In genomic region chr8:90635766-90636492, GRCm38 (mm10) we compare ENCODE assay signal across 10 mouse cellular contexts.
DNase-seq lines count a peak whose midpoint lies in the region; ATAC-seq and TF ChIP-seq lines count a peak whose summit lies in the region.
"Had no signal": no experiment of that assay in that cellular context is flagged by ENCODE, and none has a peak within 500 bp of the region (broad histone marks: within the 10 kb centered on the region; RNA-seq: fewer than 3 reads in every experiment).

No protein-coding gene starts in this region.

- no peak for TF ChIP-seq POLR2A in thymus, adult 2 months (IDR thresholded peaks at IDR 0.05; ENCODE audit: control insufficient read depth, extremely low read depth, insufficient read depth, low read length, poor library complexity)

- H3K9ac ChIP-seq in forebrain, embryonic 11.5 days (ENCODE audit: low read length), result no peak overlapping the region
- H3K9ac ChIP-seq in neural tube, embryonic 15.5 days (replicated peaks), result no peak overlapping the region
- H3K9ac ChIP-seq in lung, embryonic 16.5 days (ENCODE audit: low read length), result no peak overlapping the region
- H3K9ac ChIP-seq: limb, embryonic 15.5 days had no signal

- H3K4me2 ChIP-seq in forebrain, embryonic 11.5 days (ENCODE audit: low read depth, low read length, severe bottlenecking), result no peak overlapping the region
- H3K4me2 ChIP-seq in neural tube, embryonic 15.5 days, result no peak overlapping the region
- H3K4me2 ChIP-seq in lung, embryonic 16.5 days (ENCODE audit: low read depth, low read length), result no peak overlapping the region
- H3K4me2 ChIP-seq: limb, embryonic 15.5 days had no signal

- H3K4me1 ChIP-seq in forebrain, embryonic 11.5 days (replicated peaks; ENCODE audit: control insufficient read depth, insufficient read depth, low read length), result no peaks in the 10 kb centered on the region; the same call in 1 of the 2 replicates
- H3K4me1 ChIP-seq in forebrain, embryonic 10.5 days, result peaks cover 13% of the 10 kb centered on the region
- 0 out of 2 replicates have a peak, but pooled peaks cover 4% of the 10 kb centered on the region for H3K4me1 ChIP-seq in neural tube, embryonic 15.5 days
- no peaks in the 10 kb centered on the region for H3K4me1 ChIP-seq in lung, embryonic 16.5 days (replicated peaks; ENCODE audit: control insufficient read depth, insufficient read depth, low read length)
- no peaks in the 10 kb centered on the region for H3K4me1 ChIP-seq in thymus, adult 2 months (replicated peaks; ENCODE audit: control insufficient read depth, insufficient read depth, low read length)
- H3K4me1 ChIP-seq: limb, embryonic 15.5 days had no signal

- H3K36me3 ChIP-seq in forebrain, embryonic 11.5 days (ENCODE audit: control insufficient read depth, insufficient read depth, low read length), result no peaks in the 10 kb centered on the region
- no peaks in the 10 kb centered on the region for H3K36me3 ChIP-seq in forebrain, embryonic 10.5 days (replicated peaks)
- no peaks in the 10 kb centered on the region for H3K36me3 ChIP-seq in neural tube, embryonic 15.5 days
- no peaks in the 10 kb centered on the region for H3K36me3 ChIP-seq in lung, embryonic 16.5 days (ENCODE audit: control insufficient read depth, insufficient read depth, low read length)
- H3K36me3 ChIP-seq in thymus, adult 2 months (ENCODE audit: control insufficient read depth, insufficient read depth, low read length), result no peaks in the 10 kb centered on the region
- H3K36me3 ChIP-seq: limb, embryonic 15.5 days had no signal

- H3K4me3 ChIP-seq in forebrain, embryonic 11.5 days (ENCODE audit: low read depth, low read length), result no peak overlapping the region
- no peak overlapping the region for H3K4me3 ChIP-seq in forebrain, embryonic 10.5 days
- H3K4me3 ChIP-seq in neural tube, embryonic 15.5 days (replicated peaks), result no peak overlapping the region
- no peak overlapping the region for H3K4me3 ChIP-seq in lung, embryonic 16.5 days (ENCODE audit: low read length)
- no peak overlapping the region for H3K4me3 ChIP-seq in thymus, adult 2 months (ENCODE audit: control insufficient read depth, insufficient read depth, low read length)
- H3K4me3 ChIP-seq: limb, embryonic 15.5 days; myocyte had no signal

- H3K9me3 ChIP-seq in forebrain, embryonic 11.5 days (ENCODE audit: control insufficient read depth, low read length), result no peaks in the 10 kb centered on the region
- H3K9me3 ChIP-seq in forebrain, embryonic 10.5 days, result no peaks in the 10 kb centered on the region
- no peaks in the 10 kb centered on the region for H3K9me3 ChIP-seq in neural tube, embryonic 15.5 days (replicated peaks)
- H3K9me3 ChIP-seq in lung, embryonic 16.5 days (ENCODE audit: control insufficient read depth, low read length), result no peaks in the 10 kb centered on the region
- H3K9me3 ChIP-seq: limb, embryonic 15.5 days had no signal

- peak; percentile 67 for DNase-seq in forebrain, embryonic 11.5 days (ENCODE audit: low spot score)
- no peak for DNase-seq in forebrain, embryonic 10.5 days (ENCODE audit: extremely low spot score, low spot score)
- peak; percentile 40 for DNase-seq in neural tube, embryonic 10.5 days (ENCODE audit: extremely low spot score, low spot score)
- DNase-seq in yolk sac, embryonic 10.5 days (ENCODE audit: low spot score), result peak; percentile 3
- DNase-seq in spleen, adult 18-20 months, result no peak
- DNase-seq in thymus, adult 2 months, result no peak

- 59% methylated on average over 7 of the region's 7 CpGs for WGBS in forebrain, embryonic 11.5 days
- WGBS in forebrain, embryonic 10.5 days, result 80% methylated on average over 7 of the region's 7 CpGs
- WGBS in neural tube, embryonic 15.5 days, result 24% methylated on average over 7 of the region's 7 CpGs
- WGBS in lung, embryonic 16.5 days, result 39% methylated on average over 7 of the region's 7 CpGs
- WGBS in thymus, adult 2 months, result 87% methylated on average over 7 of the region's 7 CpGs

- H3K27me3 ChIP-seq in forebrain, embryonic 11.5 days (ENCODE audit: control insufficient read depth, insufficient read depth, low read length), result no peaks in the 10 kb centered on the region
- no peaks in the 10 kb centered on the region for H3K27me3 ChIP-seq in forebrain, embryonic 10.5 days (ENCODE audit: poor library complexity, severe bottlenecking)
- H3K27me3 ChIP-seq in neural tube, embryonic 15.5 days (replicated peaks), result no peaks in the 10 kb centered on the region
- H3K27me3 ChIP-seq in lung, embryonic 16.5 days (ENCODE audit: control insufficient read depth, insufficient read depth, low read depth, low read length), result no peaks in the 10 kb centered on the region
- no peaks in the 10 kb centered on the region for H3K27me3 ChIP-seq in thymus, adult 2 months (ENCODE audit: control insufficient read depth, insufficient read depth, low read length)
- H3K27me3 ChIP-seq: limb, embryonic 15.5 days had no signal

- TF ChIP-seq CTCF in thymus, adult 2 months (IDR thresholded peaks at IDR 0.05; ENCODE audit: borderline replicate concordance, control insufficient read depth, extremely low read depth, insufficient read depth, low read length, poor library complexity), result no peak

- peak; percentile 79 for ATAC-seq in forebrain, embryonic 11.5 days (replicated peaks; ENCODE audit: low FRiP score)
- ATAC-seq in neural tube, embryonic 15.5 days (ENCODE audit: low FRiP score), result no peak
- peak; percentile 97 for ATAC-seq in lung, embryonic 16.5 days (ENCODE audit: low read depth)

- H3K27ac ChIP-seq in forebrain, embryonic 11.5 days (ENCODE audit: low read depth, low read length), result no peak overlapping the region; the same call in 1 of the 2 replicates
- no peak overlapping the region for H3K27ac ChIP-seq in forebrain, embryonic 10.5 days
- H3K27ac ChIP-seq in neural tube, embryonic 15.5 days (replicated peaks), result no peak overlapping the region
- H3K27ac ChIP-seq in lung, embryonic 16.5 days (ENCODE audit: low read length), result no peak overlapping the region
- H3K27ac ChIP-seq in thymus, adult 2 months (ENCODE audit: control insufficient read depth, insufficient read depth, low read length), result no peak overlapping the region
- H3K27ac ChIP-seq: limb, embryonic 15.5 days had no signal

Comparison
In these comparisons a context has a peak if more than half of its experiments do, and no peak if none do; other contexts are left out.
1. DNase-seq: peak in forebrain, embryonic 11.5 days (single experiment), neural tube, embryonic 10.5 days (single experiment) and yolk sac, embryonic 10.5 days (single experiment); none in forebrain, embryonic 10.5 days (single experiment), spleen, adult 18-20 months (0 of 2) and thymus, adult 2 months (single experiment).